Mouse (Mus musculus) intestine, embryonic 15.5 days (tissue): ENCODE results near the gene Ruvbl2. TPM values are rescaled to one million over a fixed set of nuclear protein-coding genes. Genes with fewer than 3 reads are reported as not detected.
"Not testable (repeated sequence)": the region's sequence is repeated elsewhere in the genome, so short reads cannot be mapped to it uniquely, and the experiment has no call there.

Experiments
- ATAC-seq: fragments of 200-750 bp; cut with Nextera tagmentation; 2 replicates; pipeline ENCODE4 v1.8.0; 2017; ENCODE audit warnings: moderate TSS enrichment, moderate library complexity
- H3K27ac ChIP-seq: fragments of 300-500 bp; sonication (generic); 2 replicates; pipeline ENCODE4 v1.5.1; 2015; ENCODE audit warnings: mild to moderate bottlenecking, inconsistent platforms
- H3K27me3 ChIP-seq: fragments of 300-500 bp; sonication (generic); replicated peaks from 2 replicates; pipeline ENCODE4 v1.6.1; 2015; ENCODE audit warnings: inconsistent platforms
- H3K36me3 ChIP-seq: fragments of 300-500 bp; sonication (generic); 2 replicates; pipeline ENCODE4 v1.6.1; 2015; ENCODE audit warnings: inconsistent platforms
- H3K4me1 ChIP-seq: fragments of 300-500 bp; sonication (generic); replicated peaks from 2 replicates; pipeline ENCODE4 v1.6.1; 2015; ENCODE audit warnings: inconsistent platforms
- H3K4me2 ChIP-seq: fragments of 300-500 bp; sonication (generic); replicated peaks from 2 replicates; pipeline ENCODE4 v1.6.1; 2015; ENCODE audit warnings: mild to moderate bottlenecking, inconsistent platforms
- H3K4me3 ChIP-seq: fragments of 300-500 bp; sonication (generic); replicated peaks from 2 replicates; pipeline ENCODE4 v1.5.1; 2015; ENCODE audit warnings: inconsistent platforms
- H3K9ac ChIP-seq: fragments of 300-500 bp; sonication (generic); 2 replicates; pipeline ENCODE4 v1.6.1; 2015; ENCODE audit warnings: inconsistent platforms
- H3K9me3 ChIP-seq: fragments of 300-500 bp; sonication (generic); 2 replicates; pipeline ENCODE4 v1.6.1; 2016; ENCODE audit warnings: inconsistent platforms
- WGBS: fragments of 180-500 bp; shearing (Covaris S2); methylation state at CpG from one replicate; pipeline ENCODE4 v1.1.7; 2015; 5-methylcytosine and 5-hydroxymethylcytosine counted together
- polyA plus RNA-seq: library from polyadenylated mRNA; unstranded; fragments of >200 nt; fragmentation: Nextera tagmentation; extraction: Ambion mirVana; gene quantifications from 2 replicates; pipeline ENCODE4 v1.2.1, GENCODE M21; 2015

The Ruvbl2 gene
- polyA plus RNA-seq, 1 experiment from 2014 or later, result 150 TPM

DNA sequence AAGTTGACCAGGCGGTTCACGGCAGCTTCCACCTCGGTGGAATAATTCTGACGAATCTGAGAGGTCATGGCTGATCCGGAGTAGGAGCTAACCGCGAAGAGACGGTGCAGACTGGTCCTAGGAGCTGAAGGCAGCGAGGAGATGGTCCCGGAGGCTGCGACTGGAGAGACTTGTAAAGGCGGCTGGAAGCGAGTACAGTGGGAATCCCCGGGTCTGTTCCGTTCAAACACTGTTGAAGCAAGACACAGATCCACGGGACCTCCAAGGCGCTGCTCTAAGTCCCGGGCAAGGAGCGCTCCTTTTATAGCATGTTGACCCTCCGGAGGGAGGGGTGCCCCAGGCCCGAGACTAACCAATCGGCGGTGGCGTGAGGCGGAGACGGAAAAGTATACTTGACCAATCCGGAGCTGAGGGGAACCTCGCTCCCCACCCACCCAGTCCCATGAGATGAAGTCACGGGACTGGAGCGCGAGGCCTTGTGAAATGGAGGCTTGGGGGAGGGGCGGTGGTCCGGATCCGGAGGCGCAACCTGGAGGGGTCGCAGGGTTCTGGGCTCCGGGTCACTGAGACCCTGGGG lies 21.8 kb upstream of the Ruvbl2 start, which contains the start of gene Ftl1:
Gene Ftl1 (minus strand): TSS at position 321 of the 577 bp plus-strand sequence.
- H3K27ac ChIP-seq, result peak within 1 kb of the TSS; percentile 89
- H3K9me3 ChIP-seq, H3K27me3 ChIP-seq: not testable (repeated sequence)
- H3K4me2 ChIP-seq, result peak within 1 kb of the TSS; percentile 75
- peaks cover 32% of the 10 kb centered on the region for H3K4me1 ChIP-seq
- peak; percentile 94 for ATAC-seq
- H3K4me3 ChIP-seq, result peak within 1 kb of the TSS; percentile 73
- peaks cover 19% of the 10 kb centered on the region for H3K36me3 ChIP-seq
- WGBS, result 0% methylated on average over 29 of the region's 37 CpGs
- H3K9ac ChIP-seq, result peak within 1 kb of the TSS; percentile 75

DNA sequence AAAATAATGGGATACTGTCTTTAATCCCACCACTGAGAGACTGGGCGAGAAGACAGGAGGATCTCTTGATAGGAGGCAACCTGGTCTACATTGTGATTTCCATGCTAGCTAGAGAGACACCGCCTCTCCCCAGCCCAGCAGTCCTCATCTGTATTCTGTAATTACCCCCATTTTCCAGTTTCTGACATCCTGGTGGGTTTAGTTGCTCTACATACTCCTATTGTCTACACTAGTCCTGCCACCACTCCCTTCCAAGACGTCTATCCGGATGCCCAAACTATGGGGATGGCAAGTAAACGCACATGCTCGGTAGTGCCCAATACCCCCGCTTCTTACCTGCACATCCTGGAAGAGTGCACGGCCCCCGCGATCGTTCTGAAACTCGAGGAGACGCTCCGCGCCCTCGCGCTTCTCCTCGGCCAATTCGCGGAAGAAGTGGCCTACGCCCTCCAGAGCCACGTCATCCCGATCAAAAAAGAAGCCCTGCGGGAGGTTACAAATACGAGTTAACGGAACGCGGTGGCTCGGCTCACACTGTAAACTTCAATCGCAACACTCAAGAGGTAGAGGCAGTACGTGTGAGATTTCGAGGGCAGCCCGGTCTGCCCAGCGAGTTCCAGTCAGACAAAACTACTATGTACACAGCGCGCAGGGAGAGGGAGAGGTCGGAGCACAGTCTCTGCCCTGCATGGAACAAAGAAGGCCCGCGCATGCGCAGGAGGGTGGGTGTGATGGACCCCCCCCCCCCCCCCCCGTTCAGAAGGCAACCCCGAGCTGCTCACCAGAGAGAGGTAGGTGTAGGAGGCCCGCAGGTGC lies 21.1 kb upstream of the Ruvbl2 start:
- Histone ChIP-seq H3K27ac (peak overlapping the region; percentile 79), H3K9ac (peak overlapping the region; percentile 75), H3K9me3 (no peaks in the 10 kb centered on the region), H3K4me1 (peaks cover 32% of the 10 kb centered on the region), H3K4me2 (peak overlapping the region; percentile 75), H3K4me3 (peak overlapping the region; percentile 73), H3K36me3 (peaks cover 23% of the 10 kb centered on the region), H3K27me3 (no peaks in the 10 kb centered on the region)
- 1% methylated on average over 41 of the region's 43 CpGs for WGBS
- peak; percentile 66 for ATAC-seq

DNA sequence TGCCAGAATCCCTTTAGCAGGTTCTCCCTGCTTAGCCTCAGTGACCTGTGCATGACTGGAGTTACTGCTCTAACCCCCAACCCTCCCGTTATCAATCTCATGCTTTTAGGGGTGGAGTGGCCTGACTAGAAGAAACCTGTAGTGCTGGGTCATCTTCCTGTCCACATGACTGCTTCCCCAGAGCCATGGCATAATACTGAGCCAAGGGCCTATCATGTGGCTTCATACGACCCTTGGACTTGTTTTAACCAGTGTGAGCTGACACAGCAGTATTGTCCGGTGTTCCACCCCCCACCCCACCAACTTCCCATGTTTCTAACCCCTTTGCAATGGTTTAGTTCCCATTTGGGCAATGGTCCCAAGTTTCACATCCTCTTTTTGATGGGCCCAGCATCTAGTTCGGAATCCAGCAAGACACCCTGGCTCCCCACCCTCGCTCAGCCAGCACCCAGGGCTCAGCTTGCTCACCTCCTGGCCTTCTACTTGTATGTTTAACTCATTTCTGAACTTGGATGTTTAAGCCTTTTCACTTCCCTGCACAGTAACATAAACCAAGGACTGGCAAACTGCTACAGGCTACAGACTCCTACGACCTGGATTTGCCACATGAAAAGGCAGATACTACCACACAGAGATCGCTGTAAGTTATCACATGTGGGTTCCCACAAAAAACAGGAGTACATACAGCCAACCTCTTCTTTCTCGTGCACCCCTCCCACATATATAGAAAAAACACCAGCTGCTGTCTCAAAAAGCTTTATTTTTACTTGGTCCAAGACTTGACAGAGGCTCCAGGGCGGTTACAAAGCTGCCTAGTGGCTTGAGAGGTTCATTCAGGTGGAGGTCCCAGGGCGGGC lies 19.5 kb upstream of the Ruvbl2 start:
- peak; percentile 23 for ATAC-seq
- Histone ChIP-seq H3K4me1 (peaks cover 32% of the 10 kb centered on the region), H3K9ac (peak overlapping the region; percentile 75), H3K36me3 (peaks cover 17% of the 10 kb centered on the region), H3K4me3 (peak overlapping the region; percentile 73), H3K4me2 (peak overlapping the region; percentile 75), H3K27me3 (no peaks in the 10 kb centered on the region), H3K9me3 (no peaks in the 10 kb centered on the region), H3K27ac (peak overlapping the region; percentile 79)
- WGBS, result 47% methylated on average over 10 of the region's 10 CpGs

GRCm38 (mm10) chr7:45456721-45457203 lies 18.9 kb upstream of the Ruvbl2 start:
- Histone ChIP-seq H3K36me3 (peaks cover 17% of the 10 kb centered on the region), H3K4me3 (0 out of 2 replicates have a peak overlapping the region, but pooled peaks have one; percentile 73), H3K27me3 (no peaks in the 10 kb centered on the region), H3K4me2 (peak overlapping the region; percentile 75), H3K9ac (0 out of 2 replicates have a peak overlapping the region, but pooled peaks have one; percentile 75), H3K4me1 (peaks cover 29% of the 10 kb centered on the region), H3K27ac (peak overlapping the region; percentile 79), H3K9me3 (no peaks in the 10 kb centered on the region)
- 44% methylated on average over 9 of the region's 9 CpGs for WGBS
- no peak for ATAC-seq

DNA sequence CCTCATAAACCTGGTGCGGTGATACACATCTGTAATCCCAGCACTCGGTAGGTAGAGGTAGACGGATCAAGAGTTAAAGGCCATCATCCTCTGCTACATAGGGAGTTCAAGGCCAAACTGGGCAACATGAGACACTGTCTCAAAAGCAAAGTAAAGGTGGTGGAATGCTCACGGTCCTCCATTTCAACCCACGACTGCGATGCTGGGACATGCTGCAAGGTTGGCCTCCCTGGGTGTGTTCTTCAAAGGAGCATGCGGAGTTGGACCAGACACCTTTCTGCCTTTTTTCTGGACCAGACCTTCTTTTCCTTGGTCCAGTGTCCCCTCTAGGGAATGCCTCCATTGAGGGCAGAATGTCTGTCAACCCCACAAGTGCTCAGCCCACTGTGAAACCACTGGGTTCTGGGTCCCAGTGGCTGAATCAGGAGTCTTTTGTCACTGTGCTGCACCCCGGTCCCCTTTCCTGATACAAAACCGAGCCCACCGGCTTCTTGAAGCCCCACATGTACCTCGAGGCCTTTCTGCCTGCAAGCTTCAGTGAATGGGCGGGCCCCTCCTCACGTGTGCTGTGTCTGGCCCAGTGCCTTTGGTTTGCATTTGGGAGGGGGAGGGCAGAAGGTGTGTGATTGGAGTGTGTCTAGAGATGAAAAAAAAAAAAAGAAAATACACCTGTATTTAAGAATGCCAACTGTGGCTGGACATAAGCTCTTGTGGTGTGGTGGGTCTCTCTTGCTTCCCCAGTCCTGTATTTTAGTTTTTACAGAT lies 18.2 kb upstream of the Ruvbl2 start:
- Histone ChIP-seq H3K4me2 (no peak overlapping the region), H3K9me3 (no peaks in the 10 kb centered on the region), H3K27ac (no peak overlapping the region; the same call in 1 of the 2 replicates), H3K36me3 (peaks cover 17% of the 10 kb centered on the region), H3K27me3 (no peaks in the 10 kb centered on the region), H3K4me3 (no peak overlapping the region), H3K4me1 (peaks cover 24% of the 10 kb centered on the region), H3K9ac (no peak overlapping the region)
- no peak for ATAC-seq
- 74% methylated on average over 13 of the region's 13 CpGs for WGBS

- WGBS, result 91% methylated on average over 15 of the region's 15 CpGs
- H3K27ac ChIP-seq, result no peak overlapping the region
- peaks cover 17% of the 10 kb centered on the region for H3K36me3 ChIP-seq
These were observed 17.1 kb upstream of the Ruvbl2 start for GRCm38 (mm10) chr7:45454971-45455370.

DNA sequence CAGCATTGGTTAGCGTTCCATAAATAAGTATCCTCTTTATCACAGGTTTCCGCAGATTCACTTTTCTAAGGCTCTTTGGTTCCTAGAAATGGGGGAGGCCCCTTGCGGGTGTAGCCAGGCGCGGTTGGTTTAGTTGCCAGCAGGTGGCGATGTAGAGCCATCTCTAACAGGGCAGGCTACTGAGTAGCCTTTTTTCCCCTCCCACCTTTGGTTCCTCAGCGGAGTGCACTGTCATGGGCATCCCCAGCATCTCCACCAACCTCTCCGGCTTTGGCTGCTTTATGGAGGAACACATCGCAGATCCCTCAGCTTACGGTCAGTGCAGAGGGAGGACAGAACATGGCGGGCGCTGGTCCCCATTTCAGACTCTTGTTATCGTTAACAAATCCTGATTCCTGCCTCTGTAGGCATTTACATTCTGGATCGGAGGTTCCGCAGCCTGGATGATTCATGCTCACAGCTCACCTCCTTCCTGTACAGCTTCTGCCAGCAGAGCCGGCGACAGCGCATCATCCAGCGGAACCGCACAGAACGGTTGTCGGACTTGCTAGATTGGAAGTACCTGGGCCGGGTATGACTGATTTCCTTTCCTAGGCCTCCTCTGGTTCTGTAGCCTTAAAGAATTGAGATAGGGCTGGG lies 13.6 kb upstream of the Ruvbl2 start:
- no peak overlapping the region for H3K4me3 ChIP-seq
- no peaks in the 10 kb centered on the region for H3K27me3 ChIP-seq
- WGBS, result 54% methylated on average over 23 of the region's 23 CpGs
- H3K36me3 ChIP-seq, result peaks cover 18% of the 10 kb centered on the region
- no peaks in the 10 kb centered on the region for H3K9me3 ChIP-seq
- H3K4me1 ChIP-seq, result no peaks in the 10 kb centered on the region
- peak; percentile 81 for ATAC-seq
- no peak overlapping the region for H3K27ac ChIP-seq
- no peak overlapping the region for H3K9ac ChIP-seq
- no peak overlapping the region for H3K4me2 ChIP-seq

More at GRCm38 (mm10) chr7:45454971-45455370, 17.1 kb upstream of the Ruvbl2 start:
- no peak for ATAC-seq
- H3K9me3 ChIP-seq, result no peaks in the 10 kb centered on the region
- H3K27me3 ChIP-seq, result no peaks in the 10 kb centered on the region
- H3K9ac ChIP-seq, result no peak overlapping the region
- no peak overlapping the region for H3K4me2 ChIP-seq
- H3K4me1 ChIP-seq, result peaks cover 14% of the 10 kb centered on the region
- no peak overlapping the region for H3K4me3 ChIP-seq

GRCm38 (mm10) chr7:45449974-45450373 lies 12.1 kb upstream of the Ruvbl2 start:
- 80% methylated on average over 1 of the region's 1 CpGs for WGBS
- no peaks in the 10 kb centered on the region for H3K27me3 ChIP-seq
- ATAC-seq, result no peak
- H3K9ac ChIP-seq, result no peak overlapping the region
- no peaks in the 10 kb centered on the region for H3K9me3 ChIP-seq
- peaks cover 15% of the 10 kb centered on the region for H3K36me3 ChIP-seq
- H3K4me2 ChIP-seq, result no peak overlapping the region
- H3K4me3 ChIP-seq, result no peak overlapping the region
- no peak overlapping the region for H3K27ac ChIP-seq
- no peaks in the 10 kb centered on the region for H3K4me1 ChIP-seq

DNA sequence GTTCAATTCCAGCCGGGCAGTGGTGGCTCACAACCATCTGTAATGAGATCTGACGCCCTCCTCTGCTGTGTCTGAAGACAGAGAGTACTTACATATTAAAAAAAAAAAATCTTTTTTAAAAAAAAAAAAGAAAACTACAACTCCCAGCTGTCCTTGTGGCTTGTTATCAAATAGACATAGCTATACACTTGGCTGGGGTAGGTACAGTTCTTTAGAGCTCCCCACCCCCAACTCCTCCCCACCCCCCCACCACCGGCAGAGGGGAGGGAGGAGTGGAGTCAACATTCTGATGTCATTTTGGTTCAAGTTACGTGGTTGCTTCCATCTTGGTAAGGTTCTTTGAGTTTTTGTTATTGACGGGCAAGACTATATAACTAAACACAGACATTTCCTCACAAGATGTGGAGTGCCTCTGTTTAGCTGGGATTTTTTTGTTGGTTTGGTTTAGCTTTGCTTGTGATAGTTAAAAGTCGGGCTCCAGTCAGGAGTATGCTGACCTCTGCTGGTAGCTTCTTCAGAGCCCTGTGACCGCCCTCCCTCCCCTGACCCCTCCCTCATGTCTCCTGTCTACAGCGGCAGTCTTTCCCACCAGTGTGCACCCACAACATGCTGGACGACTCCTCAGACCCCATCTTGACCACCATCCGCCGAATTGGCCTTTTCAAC lies 9.6 kb upstream of the Ruvbl2 start:
- no peaks in the 10 kb centered on the region for H3K9me3 ChIP-seq
- H3K27ac ChIP-seq, result no peak overlapping the region
- no peak overlapping the region for H3K9ac ChIP-seq
- no peak overlapping the region for H3K4me3 ChIP-seq
- 33% methylated on average over 11 of the region's 11 CpGs for WGBS
- no peak for ATAC-seq
- peaks cover 27% of the 10 kb centered on the region for H3K36me3 ChIP-seq
- no peaks in the 10 kb centered on the region for H3K27me3 ChIP-seq
- no peaks in the 10 kb centered on the region for H3K4me1 ChIP-seq
- no peak overlapping the region for H3K4me2 ChIP-seq

GRCm38 (mm10) chr7:45446589-45446988 lies 8.7 kb upstream of the Ruvbl2 start:
- Histone ChIP-seq H3K9me3 (no peaks in the 10 kb centered on the region), H3K9ac (no peak overlapping the region), H3K4me2 (no peak overlapping the region), H3K27me3 (no peaks in the 10 kb centered on the region), H3K4me3 (no peak overlapping the region), H3K36me3 (peaks cover 27% of the 10 kb centered on the region), H3K4me1 (no peaks in the 10 kb centered on the region), H3K27ac (no peak overlapping the region)
- no peak for ATAC-seq
